Mouse (Mus musculus): Measurements from ENCODE around the gene 4930519P11Rik. TPM values are rescaled to one million over a fixed set of nuclear protein-coding genes. Genes with fewer than 3 reads are reported as not detected.
A peak's percentile ranks its signal among the peaks of the same experiment; 100 is the strongest.

The 4930519P11Rik gene
- polyA plus RNA-seq, 1 experiment from 2014 or later: not detected

GRCm38 (mm10) chr2:154580586-154580985 is 32.7 kb downstream of the 4930519P11Rik start:
- ATAC-seq (ENCODE audit: low read depth) (no peak), DNase-seq (no peak)
- no peak overlapping the region for H3K27ac ChIP-seq
- H3K4me3 ChIP-seq (replicated peaks): no peak overlapping the region
- no peaks in the 10 kb centered on the region for H3K9me3 ChIP-seq (replicated peaks)
- no peaks in the 10 kb centered on the region for H3K36me3 ChIP-seq
- no peaks in the 10 kb centered on the region for H3K27me3 ChIP-seq
- H3K9ac ChIP-seq: no peak overlapping the region
- 81% methylated on average over 8 of the region's 8 CpGs for WGBS (ENCODE audit: insufficient replicate concordance)
- peaks cover 27% of the 10 kb centered on the region for H3K4me1 ChIP-seq (replicated peaks)
- H3K4me2 ChIP-seq: no peak overlapping the region

- H3K4me3 ChIP-seq (replicated peaks): no peak overlapping the region
- no peaks in the 10 kb centered on the region for H3K9me3 ChIP-seq (replicated peaks)
- no peak overlapping the region for H3K4me2 ChIP-seq
- peaks cover 3% of the 10 kb centered on the region for H3K4me1 ChIP-seq (replicated peaks)
- no peak overlapping the region for H3K27ac ChIP-seq
- no peak overlapping the region for H3K9ac ChIP-seq
- 79% methylated on average over 6 of the region's 6 CpGs for WGBS (ENCODE audit: insufficient replicate concordance)
- H3K27me3 ChIP-seq: no peaks in the 10 kb centered on the region
- no peaks in the 10 kb centered on the region for H3K36me3 ChIP-seq
- DNase-seq: no peak
- no peak for ATAC-seq (ENCODE audit: low read depth)
Observed at GRCm38 (mm10) chr2:154577744-154578067, 35.5 kb downstream of the 4930519P11Rik start.

DNA sequence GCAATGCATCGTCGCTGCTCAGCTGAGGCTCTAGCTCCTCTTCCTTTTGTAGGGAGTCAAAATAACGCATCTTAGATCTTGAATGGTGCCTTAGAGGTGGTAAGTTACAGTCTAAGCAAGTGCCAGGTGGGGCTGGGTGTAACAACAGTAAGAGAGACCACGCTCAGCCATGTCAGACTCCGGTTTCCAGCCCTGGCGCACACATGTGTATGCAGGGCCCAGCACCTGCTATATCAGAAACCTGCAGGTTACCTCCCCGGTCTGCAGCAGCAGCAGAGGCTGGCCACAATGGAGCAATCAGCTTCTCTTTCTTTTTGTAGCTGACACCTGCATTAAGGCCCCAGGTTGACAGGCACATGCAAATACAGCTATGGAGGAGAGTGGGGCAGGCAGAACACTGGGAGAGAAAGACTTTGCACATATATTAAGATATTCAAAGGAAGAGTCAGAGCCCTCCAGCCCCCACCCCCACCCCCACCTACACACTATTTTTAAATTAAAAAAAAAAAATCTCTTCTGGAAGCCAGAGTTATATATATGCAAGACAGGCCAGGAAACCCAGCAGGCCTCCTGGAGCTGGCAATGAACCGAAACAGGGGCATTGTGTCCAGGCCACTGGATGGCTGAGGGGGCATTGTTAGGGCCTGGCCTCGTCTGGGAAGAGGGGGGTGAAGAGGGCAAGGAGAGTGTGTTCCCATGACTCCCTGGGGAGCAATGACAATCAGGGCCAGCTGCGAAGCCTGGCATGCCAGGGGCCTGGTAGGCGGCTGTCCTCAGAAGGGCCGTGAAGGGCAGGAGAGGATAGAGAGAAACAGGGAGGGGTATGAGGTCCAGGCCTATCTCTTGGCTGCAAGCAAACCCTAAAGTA is 36.1 kb downstream of the 4930519P11Rik start:
- 67% methylated on average over 12 of the region's 12 CpGs for WGBS (ENCODE audit: insufficient replicate concordance)
- H3K27ac ChIP-seq: no peak overlapping the region
- no peaks in the 10 kb centered on the region for H3K36me3 ChIP-seq
- no peak overlapping the region for H3K4me3 ChIP-seq (replicated peaks)
- ATAC-seq (ENCODE audit: low read depth) (no peak), DNase-seq (no peak)
- no peaks in the 10 kb centered on the region; the same call in 1 of the 2 replicates for H3K4me1 ChIP-seq (replicated peaks)
- H3K4me2 ChIP-seq: no peak overlapping the region
- no peak overlapping the region for H3K9ac ChIP-seq
- H3K9me3 ChIP-seq (replicated peaks): no peaks in the 10 kb centered on the region
- no peaks in the 10 kb centered on the region for H3K27me3 ChIP-seq

DNA sequence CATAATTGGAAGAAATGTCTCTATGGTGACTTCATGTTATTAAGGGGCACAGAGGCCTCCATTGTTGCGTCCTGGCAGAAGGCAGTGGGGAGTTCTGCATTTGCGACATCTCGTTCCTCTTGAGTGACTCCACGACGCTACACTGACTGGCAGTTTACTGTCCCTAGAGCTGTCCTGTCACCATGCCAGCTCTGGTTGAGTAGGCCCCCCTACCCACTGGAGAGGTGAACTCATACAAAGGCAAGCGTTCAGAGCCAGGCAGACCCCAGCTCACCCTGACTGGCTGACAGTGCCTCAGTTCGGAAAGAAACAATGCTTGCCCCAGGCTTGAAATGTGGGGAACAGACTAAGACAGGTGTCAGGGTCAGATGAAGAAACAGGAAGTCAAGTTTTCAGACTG is 39.0 kb downstream of the 4930519P11Rik start:
- H3K4me1 ChIP-seq (replicated peaks): peaks cover 15% of the 10 kb centered on the region
- H3K4me2 ChIP-seq: no peak overlapping the region
- no peaks in the 10 kb centered on the region for H3K27me3 ChIP-seq
- 53% methylated on average over 7 of the region's 7 CpGs for WGBS (ENCODE audit: insufficient replicate concordance)
- no peak overlapping the region for H3K4me3 ChIP-seq (replicated peaks)
- no peak overlapping the region for H3K27ac ChIP-seq
- H3K9ac ChIP-seq: no peak overlapping the region
- no peaks in the 10 kb centered on the region for H3K36me3 ChIP-seq
- DNase-seq (no peak), ATAC-seq (ENCODE audit: low read depth) (no peak)
- H3K9me3 ChIP-seq (replicated peaks): no peaks in the 10 kb centered on the region

- Histone ChIP-seq H3K27ac (no peak overlapping the region), H3K9me3 (replicated peaks) (no peaks in the 10 kb centered on the region), H3K4me1 (replicated peaks) (peaks cover 24% of the 10 kb centered on the region), H3K4me3 (replicated peaks) (no peak overlapping the region), H3K36me3 (no peaks in the 10 kb centered on the region), H3K4me2 (no peak overlapping the region), H3K27me3 (no peaks in the 10 kb centered on the region), H3K9ac (no peak overlapping the region)
- ATAC-seq (ENCODE audit: low read depth): no peak
- 77% methylated on average over 3 of the region's 3 CpGs for WGBS (ENCODE audit: insufficient replicate concordance)
- no peak for DNase-seq
Observed at GRCm38 (mm10) chr2:154572996-154573395, 40.2 kb downstream of the 4930519P11Rik start.

GRCm38 (mm10) chr2:154571976-154572375 is 41.3 kb downstream of the 4930519P11Rik start:
- DNase-seq: no peak
- Histone ChIP-seq H3K4me1 (replicated peaks) (peaks cover 34% of the 10 kb centered on the region), H3K27me3 (no peaks in the 10 kb centered on the region), H3K9ac (no peak overlapping the region), H3K27ac (no peak overlapping the region), H3K4me2 (no peak overlapping the region), H3K36me3 (no peaks in the 10 kb centered on the region), H3K9me3 (replicated peaks) (no peaks in the 10 kb centered on the region), H3K4me3 (replicated peaks) (no peak overlapping the region)
- WGBS (ENCODE audit: insufficient replicate concordance): 64% methylated on average over 8 of the region's 8 CpGs
- no peak for ATAC-seq (ENCODE audit: low read depth)

- Histone ChIP-seq H3K4me2 (0 out of 2 replicates have a peak overlapping the region, but pooled peaks have one; percentile 91), H3K4me1 (replicated peaks) (peaks cover 42% of the 10 kb centered on the region), H3K27me3 (no peaks in the 10 kb centered on the region), H3K9me3 (replicated peaks) (no peaks in the 10 kb centered on the region), H3K9ac (0 out of 2 replicates have a peak overlapping the region, but pooled peaks have one; percentile 62), H3K27ac (no peak overlapping the region), H3K36me3 (no peaks in the 10 kb centered on the region), H3K4me3 (replicated peaks) (no peak overlapping the region)
- no peak for ATAC-seq (ENCODE audit: low read depth)
- WGBS (ENCODE audit: insufficient replicate concordance): 53% methylated on average over 4 of the region's 4 CpGs
- DNase-seq: no peak
Observed at GRCm38 (mm10) chr2:154571266-154571665, 42.0 kb downstream of the 4930519P11Rik start.

DNA sequence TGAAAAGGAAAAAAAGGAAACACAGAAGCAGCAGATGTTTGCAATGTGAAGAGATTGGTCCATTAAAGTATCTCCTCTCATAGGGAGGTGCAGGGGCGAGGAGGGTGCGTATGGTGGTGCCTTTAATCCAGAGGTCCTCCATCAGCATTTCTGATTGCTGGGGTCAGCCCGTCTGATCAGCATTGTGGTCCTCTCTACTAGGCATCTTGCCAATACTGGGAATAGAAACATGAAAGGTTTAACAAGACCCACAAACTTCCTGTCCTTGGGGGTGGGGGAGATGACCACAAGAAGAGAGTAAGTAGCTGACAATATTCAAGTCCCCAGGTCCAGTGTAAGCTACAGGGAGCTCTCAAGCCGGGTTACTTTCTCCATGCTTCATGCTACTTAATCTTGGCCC is 42.6 kb downstream of the 4930519P11Rik start:
- H3K27ac ChIP-seq: no peak overlapping the region
- H3K4me2 ChIP-seq: peak overlapping the region; percentile 91
- DNase-seq: no peak
- ATAC-seq (ENCODE audit: low read depth): no peak
- WGBS (ENCODE audit: insufficient replicate concordance): 28% methylated on average over 4 of the region's 4 CpGs
- H3K4me1 ChIP-seq (replicated peaks): peaks cover 48% of the 10 kb centered on the region
- H3K36me3 ChIP-seq: no peaks in the 10 kb centered on the region
- no peaks in the 10 kb centered on the region for H3K27me3 ChIP-seq
- H3K4me3 ChIP-seq (replicated peaks): peak overlapping the region; percentile 82
- H3K9ac ChIP-seq: peak overlapping the region; percentile 62
- H3K9me3 ChIP-seq (replicated peaks): no peaks in the 10 kb centered on the region

DNA sequence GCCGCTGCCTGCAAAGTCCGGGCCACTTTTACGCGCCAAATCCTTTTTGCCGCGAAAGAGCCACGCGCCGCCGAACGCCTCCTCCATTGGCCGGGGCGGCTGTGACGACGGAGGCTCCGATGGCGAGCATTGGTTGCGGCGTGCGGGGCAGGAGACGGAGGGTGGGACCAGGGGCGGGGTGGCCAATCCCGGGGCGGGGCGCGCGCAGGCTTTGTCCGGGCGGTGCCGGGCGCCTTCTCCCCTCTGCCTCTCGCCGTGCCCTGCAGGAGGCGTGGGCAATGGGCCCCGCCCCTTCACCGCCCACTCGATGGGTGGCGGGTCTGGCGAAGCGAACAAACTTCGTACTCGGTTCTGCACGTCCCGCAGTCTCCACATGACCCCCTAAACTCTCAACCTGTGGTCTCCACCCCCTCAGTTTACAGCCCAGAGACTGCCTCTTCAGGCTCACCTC is 43.4 kb downstream of the 4930519P11Rik start, which contains the start of gene E2f1:
Gene E2f1, minus strand, starts transcription at position 57 of the 451 bp plus-strand sequence.
- peak within 1 kb of the TSS; percentile 91 for H3K4me2 ChIP-seq
- WGBS (ENCODE audit: insufficient replicate concordance): 0% methylated on average over 44 of the region's 44 CpGs
- peak; percentile 95 for ATAC-seq (ENCODE audit: low read depth)
- no peaks in the 10 kb centered on the region for H3K9me3 ChIP-seq (replicated peaks)
- H3K36me3 ChIP-seq: peaks cover 2% of the 10 kb centered on the region
- peak within 1 kb of the TSS; percentile 89 for H3K27ac ChIP-seq
- peaks cover 56% of the 10 kb centered on the region for H3K4me1 ChIP-seq (replicated peaks)
- DNase-seq: peak; percentile 94
- no peaks in the 10 kb centered on the region for H3K27me3 ChIP-seq
- peak within 1 kb of the TSS; percentile 82 for H3K4me3 ChIP-seq (replicated peaks)
- peak within 1 kb of the TSS; percentile 89 for H3K9ac ChIP-seq

- DNase-seq: peak; percentile 71
- Histone ChIP-seq H3K36me3 (peaks cover 8% of the 10 kb centered on the region), H3K9ac (peak overlapping the region; percentile 89), H3K4me3 (replicated peaks) (peak overlapping the region; percentile 82), H3K9me3 (replicated peaks) (no peaks in the 10 kb centered on the region), H3K27ac (peak overlapping the region; percentile 89), H3K27me3 (no peaks in the 10 kb centered on the region), H3K4me1 (replicated peaks) (peaks cover 59% of the 10 kb centered on the region), H3K4me2 (peak overlapping the region; percentile 91)
- ATAC-seq (ENCODE audit: low read depth): peak; percentile 80
- under 1% methylated on average over 50 of the region's 70 CpGs for WGBS (ENCODE audit: insufficient replicate concordance)
Observed at GRCm38 (mm10) chr2:154569071-154569748, 44.0 kb downstream of the 4930519P11Rik start.

DNA sequence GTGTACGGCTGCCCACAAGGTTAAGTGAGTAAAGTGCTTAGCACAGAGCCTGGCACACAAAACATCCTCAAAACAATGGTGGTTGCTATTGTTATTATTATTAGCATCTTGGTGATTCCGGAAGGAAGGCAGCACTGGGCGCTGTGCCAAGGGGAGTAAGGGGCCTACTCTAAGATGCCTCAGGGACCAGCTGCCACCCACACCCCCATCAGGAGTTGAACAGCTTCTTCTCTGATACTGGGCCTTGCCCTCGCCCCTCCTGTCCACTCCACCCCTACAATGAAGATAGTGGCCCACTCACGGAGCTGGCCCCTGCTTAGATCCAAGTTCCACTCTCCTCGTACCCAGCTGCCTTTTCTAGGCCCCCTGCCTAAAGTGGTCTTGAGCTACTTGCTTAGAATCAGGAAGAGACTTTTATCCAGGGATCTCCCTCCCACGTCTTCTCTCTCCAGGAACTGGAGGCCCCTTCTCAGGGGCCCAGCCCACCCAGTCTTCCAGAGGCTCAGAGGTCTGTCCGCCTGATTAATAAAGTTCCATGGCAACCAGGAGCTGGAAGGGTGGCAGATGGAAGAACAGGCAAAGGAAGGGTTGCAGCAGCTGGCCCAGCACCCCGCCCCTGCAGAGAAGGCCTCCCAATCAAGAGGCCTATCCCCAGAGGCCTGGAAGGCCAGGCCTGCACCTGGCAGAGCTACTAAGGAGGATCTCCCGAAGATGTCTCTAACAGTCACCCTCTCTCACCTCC is 44.7 kb downstream of the 4930519P11Rik start:
- Histone ChIP-seq H3K4me3 (replicated peaks) (peak overlapping the region; percentile 82), H3K36me3 (peaks cover 15% of the 10 kb centered on the region), H3K27me3 (no peaks in the 10 kb centered on the region), H3K4me1 (replicated peaks) (peaks cover 59% of the 10 kb centered on the region), H3K27ac (peak overlapping the region; percentile 89), H3K4me2 (peak overlapping the region; percentile 91), H3K9ac (peak overlapping the region; percentile 89), H3K9me3 (replicated peaks) (no peaks in the 10 kb centered on the region)
- DNase-seq (no peak), ATAC-seq (ENCODE audit: low read depth) (peak; percentile 18; the same call in 1 of the 2 replicates)
- WGBS (ENCODE audit: insufficient replicate concordance): 21% methylated on average over 10 of the region's 10 CpGs

Data from liver, embryonic 13.5 days (tissue).